Mouse (Mus musculus): ENCODE data around the gene Gpank1.
"Not testable (repeated sequence)": the region's sequence is repeated elsewhere in the genome, so short reads cannot be mapped to it uniquely, and the experiment has no call there.

Gene Gpank1

GRCm38 (mm10) chr17:35100196-35100765 is 21.0 kb upstream of the Gpank1 start:
- DNase-seq (ENCODE audit: low read depth), result no peak

GRCm38 (mm10) chr17:35101161-35101560 is 20.1 kb upstream of the Gpank1 start:
- no peak for DNase-seq (ENCODE audit: low read depth)

- no peak for DNase-seq (ENCODE audit: low read depth)
Observed at GRCm38 (mm10) chr17:35102299-35102698, 19.0 kb upstream of the Gpank1 start.

GRCm38 (mm10) chr17:35103221-35103690 is 18.0 kb upstream of the Gpank1 start:
- DNase-seq (ENCODE audit: low read depth), result no peak

- DNase-seq (ENCODE audit: low read depth), result no peak
Observed at GRCm38 (mm10) chr17:35104079-35104478, 17.2 kb upstream of the Gpank1 start.

- DNase-seq (ENCODE audit: low read depth), result no peak
Observed at GRCm38 (mm10) chr17:35104754-35105153, 16.5 kb upstream of the Gpank1 start.

GRCm38 (mm10) chr17:35105740-35106389 is 15.4 kb upstream of the Gpank1 start:
- DNase-seq (ENCODE audit: low read depth), result no peak

- DNase-seq (ENCODE audit: low read depth), result no peak
Observed at GRCm38 (mm10) chr17:35106522-35106921, 14.7 kb upstream of the Gpank1 start.

GRCm38 (mm10) chr17:35108097-35108496 is 13.2 kb upstream of the Gpank1 start, which contains the start of gene Ly6g5c:
TSS of gene Ly6g5c (plus strand) at chr17:35108279.
- no peak for DNase-seq (ENCODE audit: low read depth)

GRCm38 (mm10) chr17:35111774-35112173 is 9.5 kb upstream of the Gpank1 start:
- no peak for DNase-seq (ENCODE audit: low read depth)

- no peak for DNase-seq (ENCODE audit: low read depth)
Observed at GRCm38 (mm10) chr17:35115046-35116019, 5.9 kb upstream of the Gpank1 start, which contains the start of gene Ly6g5b. TSS of gene Ly6g5b (minus strand) at chr17:35115428.

GRCm38 (mm10) chr17:35120745-35121142 is 511 bp upstream of the Gpank1 start:
- no peak for DNase-seq (ENCODE audit: low read depth)

GRCm38 (mm10) chr17:35121871-35122303 is 632 bp downstream of the Gpank1 start, which contains the start of gene Csnk2b:
TSS of gene Csnk2b (minus strand) at chr17:35122053.
- DNase-seq (ENCODE audit: low read depth), result peak; percentile 55

- not testable (repeated sequence) for DNase-seq (ENCODE audit: low read depth)
Observed at GRCm38 (mm10) chr17:35123287-35123686, 2.0 kb downstream of the Gpank1 start.

- DNase-seq (ENCODE audit: low read depth), result not testable (repeated sequence)
Observed at GRCm38 (mm10) chr17:35124261-35124896, 3.1 kb downstream of the Gpank1 start.

- DNase-seq (ENCODE audit: low read depth), result no peak
Observed at GRCm38 (mm10) chr17:35125081-35125480, 3.8 kb downstream of the Gpank1 start.

GRCm38 (mm10) chr17:35125578-35125977 is 4.3 kb downstream of the Gpank1 start:
- no peak for DNase-seq (ENCODE audit: low read depth)

- peak; percentile 56 for DNase-seq (ENCODE audit: low read depth)
Observed at GRCm38 (mm10) chr17:35126206-35126611, 5.0 kb downstream of the Gpank1 start, which contains the start of gene D17H6S53E. TSS of gene D17H6S53E (plus strand) at chr17:35126373.

- DNase-seq (ENCODE audit: low read depth), result no peak
Observed at GRCm38 (mm10) chr17:35127017-35127416, 5.8 kb downstream of the Gpank1 start.

- DNase-seq (ENCODE audit: low read depth), result no peak
Observed at GRCm38 (mm10) chr17:35128996-35129395, 7.7 kb downstream of the Gpank1 start.

GRCm38 (mm10) chr17:35131038-35131437 is 9.8 kb downstream of the Gpank1 start:
- DNase-seq (ENCODE audit: low read depth), result no peak

All from c-Kit-positive CD71-negative TER-119-negative erythroid progenitor cells, embryonic 14.5 days (primary cell).